Mouse (Mus musculus) testis, adult 2 months (tissue): ENCODE measurements at regions not wholly inside any gene's neighbourhood (a gene's known extent, or its start where the extent isn't known, plus 50 kb on each side); places are given as distances from the start of the nearest gene placed in this dataset.

Experiments
- CTCF ChIP-seq: fragments of 200-500 bp; IDR thresholded peaks from 2 replicates; pipeline ENCODE4 v1.5.1; 2012; ENCODE audit warnings: low read depth, mild to moderate bottlenecking, inconsistent platforms, low read length, moderate library complexity; ENCODE audit not compliant: control insufficient read depth, insufficient read depth, insufficient replicate concordance
- POLR2A ChIP-seq: fragments of 200-500 bp; IDR thresholded peaks from 2 replicates; pipeline ENCODE4 v1.6.1; 2012; ENCODE audit warnings: low read depth, mild to moderate bottlenecking, inconsistent platforms, low read length, moderate library complexity; ENCODE audit not compliant: control insufficient read depth

GRCm38 (mm10) chr15:38166476-38166875 is 741.1 kb downstream of the 4930447A16Rik start:
- TF ChIP-seq CTCF = no peak
- TF ChIP-seq POLR2A = no peak
